Mouse (Mus musculus) natural killer cell, adult 2 months (primary cell): ENCODE measurements around the gene Lrrn1.

Experiments
- DNase-seq, 2 experiments: peaks; one replicate each; pipeline ENCODE4 v3.0.0; 2022; ENCODE audit warnings: low spot score in 2 of 2

The Lrrn1 gene

GRCm38 (mm10) chr6:107583759-107584383, 54.3 kb downstream of the Lrrn1 start:
- no peak for DNase-seq

GRCm38 (mm10) chr6:107605151-107605550, 75.6 kb downstream of the Lrrn1 start:
- no peak for DNase-seq

GRCm38 (mm10) chr6:107614288-107614687, 84.7 kb downstream of the Lrrn1 start:
- DNase-seq = no peak
